Mouse (Mus musculus) limb, embryonic 12.5 days (tissue): ENCODE measurements around the gene Icmt. TPM values are rescaled to one million over a fixed set of nuclear protein-coding genes. Genes with fewer than 3 reads are reported as not detected.

Experiments
- ATAC-seq: fragments of 200-750 bp; cut with Nextera tagmentation; 2 replicates; pipeline ENCODE4 v1.8.0; 2017; ENCODE audit warnings: low read depth, moderate TSS enrichment; ENCODE audit not compliant: insufficient number of reproducible peaks, insufficient read depth, low FRiP score, low TSS enrichment
- H3K27ac ChIP-seq: fragments of 300-500 bp; sonication (generic); 2 replicates; pipeline ENCODE4 v1.5.1; 2016; ENCODE audit warnings: mild to moderate bottlenecking, moderate library complexity
- H3K27me3 ChIP-seq: fragments of 300-500 bp; sonication (generic); 2 replicates; pipeline ENCODE4 v1.6.1; 2016; ENCODE audit warnings: mild to moderate bottlenecking, moderate library complexity
- H3K36me3 ChIP-seq: fragments of 300-500 bp; sonication (generic); 2 replicates; pipeline ENCODE4 v1.6.1; 2016; ENCODE audit warnings: mild to moderate bottlenecking, moderate library complexity
- H3K4me1 ChIP-seq: fragments of 300-500 bp; sonication (generic); replicated peaks from 2 replicates; pipeline ENCODE4 v1.6.1; 2016
- H3K4me2 ChIP-seq: fragments of 300-500 bp; sonication (generic); 2 replicates; pipeline ENCODE4 v1.6.1; 2016; ENCODE audit warnings: mild to moderate bottlenecking, moderate library complexity
- H3K4me3 ChIP-seq: fragments of 300-500 bp; sonication (generic); replicated peaks from 2 replicates; pipeline ENCODE4 v1.5.1; 2016; ENCODE audit warnings: mild to moderate bottlenecking
- H3K9ac ChIP-seq: fragments of 300-500 bp; sonication (generic); replicated peaks from 2 replicates; pipeline ENCODE4 v1.6.1; 2016; ENCODE audit warnings: mild to moderate bottlenecking, moderate library complexity
- H3K9me3 ChIP-seq: fragments of 300-500 bp; sonication (generic); 2 replicates; pipeline ENCODE4 v1.6.1; 2016; ENCODE audit warnings: mild to moderate bottlenecking, moderate library complexity
- WGBS: fragments of 180-500 bp; shearing (Covaris S2); methylation state at CpG from one replicate; pipeline ENCODE4 v1.1.7; 2016; 5-methylcytosine and 5-hydroxymethylcytosine counted together
- polyA plus RNA-seq: library from polyadenylated mRNA; unstranded; fragments of >200 nt; fragmentation: Nextera tagmentation; extraction: Ambion mirVana; gene quantifications from 2 replicates; pipeline ENCODE4 v1.2.1, GENCODE M21; 2016

Gene Icmt
- polyA plus RNA-seq, 1 experiment from 2014 or later: 29.3 TPM

DNA sequence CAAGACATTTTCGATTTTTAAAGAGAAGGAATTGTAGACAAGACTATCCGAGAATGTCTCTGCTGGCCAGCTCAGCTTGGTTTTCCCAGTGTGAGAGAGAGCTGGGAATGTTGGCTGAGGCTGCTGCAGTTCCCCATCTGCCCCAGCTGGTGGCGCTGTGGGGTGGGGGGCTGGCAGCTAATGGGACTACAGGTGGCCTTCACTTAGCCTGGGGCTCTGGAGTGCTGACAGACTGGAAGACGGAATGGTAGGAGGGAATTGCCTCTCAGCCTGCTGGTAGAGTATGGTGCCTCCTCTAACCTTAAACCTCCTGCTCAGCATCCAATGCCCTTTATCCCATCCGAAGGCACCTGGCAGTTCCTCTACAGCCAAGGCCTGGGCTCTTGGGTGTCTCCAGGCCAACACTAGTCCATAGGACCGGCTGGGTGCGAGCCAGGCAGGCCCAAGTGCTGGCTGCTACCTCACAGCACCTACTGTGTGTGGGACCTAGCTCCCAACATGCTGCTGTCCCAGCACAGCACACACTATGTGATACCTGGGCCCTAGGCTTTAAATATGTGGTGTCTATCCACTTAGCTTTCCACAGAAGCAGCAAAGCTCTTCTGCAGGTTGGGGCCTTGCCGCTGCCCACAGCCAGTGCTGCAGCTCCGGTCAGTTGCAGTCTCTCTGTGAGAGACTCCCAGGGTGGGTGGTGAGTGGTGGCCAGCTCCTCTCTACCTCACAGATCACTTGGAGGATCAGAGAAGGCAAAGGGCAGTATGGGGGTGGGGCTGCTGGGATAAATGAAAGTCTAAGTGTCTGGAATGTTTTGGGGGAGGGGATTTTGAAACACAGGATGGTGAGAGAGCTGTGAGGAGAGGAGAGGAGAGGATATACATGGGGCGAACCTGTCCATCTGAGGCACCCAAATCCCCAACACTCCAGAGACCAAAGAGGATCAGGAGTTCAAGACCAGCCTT is 20.4 kb upstream of the Icmt start:
- H3K27me3 ChIP-seq: peaks cover 60% of the 10 kb centered on the region
- H3K4me3 ChIP-seq: no peak overlapping the region
- H3K27ac ChIP-seq: no peak overlapping the region
- no peaks in the 10 kb centered on the region for H3K9me3 ChIP-seq
- peaks cover 35% of the 10 kb centered on the region for H3K4me1 ChIP-seq
- no peak overlapping the region for H3K9ac ChIP-seq
- ATAC-seq: no peak
- H3K4me2 ChIP-seq: no peak overlapping the region
- H3K36me3 ChIP-seq: peaks cover 5% of the 10 kb centered on the region; the same call in 1 of the 2 replicates
- WGBS: 48% methylated on average over 10 of the region's 10 CpGs

DNA sequence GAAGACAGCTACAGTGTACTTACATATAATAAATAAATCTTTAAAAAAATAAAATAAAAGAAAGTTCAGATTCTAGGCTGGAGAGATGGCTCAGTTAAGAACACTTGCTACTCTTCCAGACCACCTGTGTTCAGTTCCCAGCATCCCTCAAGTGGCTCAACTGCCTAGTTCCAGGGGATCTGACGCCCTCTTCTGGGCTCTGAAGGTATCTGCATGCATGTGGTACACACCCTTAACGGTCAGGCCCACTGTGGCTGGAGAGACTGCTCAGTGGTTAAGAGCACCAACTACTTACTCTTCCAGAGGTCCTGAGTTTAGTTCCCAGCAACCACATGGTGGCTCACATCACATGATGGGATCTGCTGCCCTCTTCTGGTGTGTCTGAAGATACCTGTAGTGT is 19.1 kb upstream of the Icmt start:
- peaks cover 68% of the 10 kb centered on the region for H3K27me3 ChIP-seq
- H3K36me3 ChIP-seq: peaks cover 5% of the 10 kb centered on the region; the same call in 1 of the 2 replicates
- H3K9me3 ChIP-seq: no peaks in the 10 kb centered on the region
- WGBS: 64% methylated on average over 2 of the region's 2 CpGs
- H3K4me2 ChIP-seq: no peak overlapping the region
- H3K4me1 ChIP-seq: peaks cover 26% of the 10 kb centered on the region
- no peak for ATAC-seq
- no peak overlapping the region for H3K4me3 ChIP-seq
- no peak overlapping the region for H3K9ac ChIP-seq
- no peak overlapping the region for H3K27ac ChIP-seq

DNA sequence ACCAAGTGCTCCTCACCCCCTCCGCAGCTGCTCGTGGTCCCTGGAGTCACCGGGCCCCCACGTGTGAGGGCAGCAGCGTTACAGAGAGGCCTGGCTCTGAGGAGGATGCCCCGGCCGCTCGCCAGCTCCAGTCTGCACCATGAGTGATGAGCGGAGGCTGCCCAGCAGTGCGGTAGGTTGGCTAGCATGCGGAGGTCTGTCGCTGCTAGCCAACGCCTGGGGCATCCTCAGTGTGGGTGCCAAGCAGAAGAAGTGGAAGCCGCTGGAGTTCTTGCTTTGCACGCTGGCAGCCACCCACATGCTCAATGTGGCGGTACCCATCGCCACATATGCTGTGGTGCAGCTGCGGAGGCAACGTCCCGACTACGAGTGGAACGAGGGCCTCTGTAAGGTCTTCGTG is 18.0 kb upstream of the Icmt start:
- WGBS: 92% methylated on average over 23 of the region's 23 CpGs
- no peak for ATAC-seq
- H3K36me3 ChIP-seq: peaks cover 5% of the 10 kb centered on the region; the same call in 1 of the 2 replicates

DNA sequence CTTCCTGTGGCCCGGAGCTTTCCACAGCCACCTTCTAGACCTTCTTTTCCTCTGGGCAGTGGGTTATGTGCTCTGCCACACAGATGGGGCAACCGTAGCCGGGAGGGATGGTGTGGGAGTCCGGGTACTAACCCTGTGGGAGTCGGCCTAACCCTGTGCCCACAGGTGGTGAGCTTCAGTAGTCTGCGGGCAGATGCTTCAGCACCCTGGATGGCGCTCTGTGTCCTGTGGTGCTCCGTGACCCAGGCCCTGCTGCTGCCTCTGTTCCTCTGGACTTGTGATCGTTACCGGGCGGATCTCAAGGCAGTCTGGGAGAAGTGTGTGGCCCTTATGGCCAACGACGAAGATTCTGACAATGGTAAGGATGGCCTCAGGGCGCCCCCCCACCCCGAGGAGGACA is 15.4 kb upstream of the Icmt start:
- peaks cover 5% of the 10 kb centered on the region; the same call in 1 of the 2 replicates for H3K36me3 ChIP-seq
- WGBS: 46% methylated on average over 15 of the region's 15 CpGs
- ATAC-seq: no peak
- no peaks in the 10 kb centered on the region for H3K9me3 ChIP-seq
- H3K27me3 ChIP-seq: peaks cover 80% of the 10 kb centered on the region
- H3K4me3 ChIP-seq: no peak overlapping the region
- no peak overlapping the region for H3K9ac ChIP-seq
- H3K27ac ChIP-seq: no peak overlapping the region
- H3K4me1 ChIP-seq: peaks cover 18% of the 10 kb centered on the region
- no peak overlapping the region for H3K4me2 ChIP-seq

More for the DNA sequence above, 18.0 kb upstream of the Icmt start:
- Histone ChIP-seq H3K4me3 (no peak overlapping the region), H3K9ac (no peak overlapping the region), H3K27me3 (peaks cover 76% of the 10 kb centered on the region), H3K27ac (no peak overlapping the region), H3K4me2 (no peak overlapping the region), H3K9me3 (no peaks in the 10 kb centered on the region), H3K4me1 (peaks cover 23% of the 10 kb centered on the region)

DNA sequence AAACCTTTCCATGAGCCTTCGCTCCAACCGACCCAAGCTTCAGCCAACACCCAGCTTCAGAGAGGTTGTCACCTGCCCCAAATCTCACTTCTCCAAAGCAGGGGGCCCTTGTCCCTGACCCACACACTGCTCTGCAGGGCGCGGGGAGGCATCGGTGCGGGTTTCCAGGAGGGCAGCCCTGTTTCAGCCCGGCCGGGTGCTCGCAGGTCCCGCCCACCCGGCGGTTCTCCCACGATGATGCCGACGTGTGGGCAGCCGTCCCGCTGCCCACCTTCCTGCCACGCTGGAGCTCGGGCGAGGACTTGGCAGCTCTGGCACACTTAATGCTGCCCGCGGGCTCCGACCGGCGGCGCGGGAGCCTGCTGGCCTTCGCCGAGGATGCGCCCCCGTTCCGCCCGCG is 14.3 kb upstream of the Icmt start:
- peaks cover 22% of the 10 kb centered on the region for H3K4me1 ChIP-seq
- no peak overlapping the region for H3K9ac ChIP-seq
- peaks cover 90% of the 10 kb centered on the region for H3K27me3 ChIP-seq
- 17% methylated on average over 34 of the region's 34 CpGs for WGBS
- ATAC-seq: no peak
- H3K4me2 ChIP-seq: peak overlapping the region; percentile 62
- no peaks in the 10 kb centered on the region for H3K9me3 ChIP-seq
- peaks cover 5% of the 10 kb centered on the region; the same call in 1 of the 2 replicates for H3K36me3 ChIP-seq
- no peak overlapping the region for H3K27ac ChIP-seq
- H3K4me3 ChIP-seq: peak overlapping the region; percentile 39

DNA sequence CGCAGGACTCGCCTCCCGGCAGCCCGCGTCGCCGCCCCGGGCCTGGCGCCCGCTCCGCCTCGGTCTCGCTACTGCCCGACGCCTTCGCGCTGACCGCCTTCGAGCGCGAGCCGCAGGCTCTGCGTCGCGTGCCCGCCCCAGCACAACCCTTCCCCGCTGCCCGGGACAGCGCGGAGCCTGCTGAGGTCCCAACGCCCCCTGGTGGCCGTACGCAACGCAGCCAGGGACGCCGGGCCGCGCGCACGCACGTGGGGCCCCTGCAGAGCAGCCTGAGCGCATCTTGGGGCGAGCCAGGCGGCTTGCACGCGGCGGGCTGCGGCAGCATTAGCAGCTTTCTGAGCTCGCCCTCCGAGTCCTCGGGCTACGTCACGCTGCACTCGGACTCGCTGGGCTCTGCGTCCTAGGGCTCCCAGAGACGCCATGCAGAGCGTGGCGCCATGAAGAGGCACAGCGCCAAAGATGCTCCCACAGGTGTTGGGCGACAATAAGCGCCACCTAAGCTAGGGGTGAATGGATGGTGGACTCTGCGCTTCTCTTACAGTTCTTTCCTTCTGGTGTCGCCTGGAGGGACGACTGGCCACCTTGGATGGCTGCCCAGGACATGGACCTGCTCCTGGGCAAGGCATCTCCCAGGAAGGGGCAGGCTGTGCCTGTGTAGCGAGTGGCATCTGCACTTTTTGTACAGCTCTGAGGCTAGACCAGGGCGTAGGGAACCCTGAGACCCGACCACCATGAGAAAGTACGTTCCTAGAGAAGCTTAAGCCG is 13.7 kb upstream of the Icmt start:
- WGBS: 5% methylated on average over 59 of the region's 70 CpGs
- peaks cover 97% of the 10 kb centered on the region for H3K27me3 ChIP-seq
- peak overlapping the region; percentile 39 for H3K4me3 ChIP-seq
- H3K9me3 ChIP-seq: no peaks in the 10 kb centered on the region
- H3K9ac ChIP-seq: no peak overlapping the region
- H3K27ac ChIP-seq: no peak overlapping the region
- H3K36me3 ChIP-seq: peaks cover 5% of the 10 kb centered on the region; the same call in 1 of the 2 replicates
- peaks cover 22% of the 10 kb centered on the region for H3K4me1 ChIP-seq
- peak overlapping the region; percentile 62 for H3K4me2 ChIP-seq
- peak; percentile 79 for ATAC-seq

DNA sequence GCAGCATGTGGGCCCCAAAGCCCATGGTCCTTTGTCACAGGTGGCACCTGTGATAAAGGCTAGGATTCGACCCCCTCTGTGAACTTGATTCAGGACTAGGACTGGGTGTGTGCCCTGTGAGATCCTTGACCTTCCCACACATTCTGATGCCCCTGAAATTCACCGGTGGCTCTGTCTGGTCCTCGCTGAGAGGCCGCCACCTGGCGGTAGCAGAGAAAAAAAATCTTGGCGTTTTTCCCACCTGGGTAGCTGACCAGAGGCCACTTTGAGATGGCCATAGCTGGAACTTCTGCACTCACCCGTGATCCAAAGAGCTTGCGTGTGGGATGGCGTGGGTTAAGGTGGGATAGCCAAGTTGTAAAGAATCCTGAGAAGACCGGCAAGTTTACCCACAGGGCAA is 11.5 kb upstream of the Icmt start:
- Histone ChIP-seq H3K27ac (no peak overlapping the region), H3K4me2 (no peak overlapping the region), H3K36me3 (no peaks in the 10 kb centered on the region), H3K4me1 (peaks cover 28% of the 10 kb centered on the region), H3K9ac (no peak overlapping the region), H3K4me3 (no peak overlapping the region), H3K9me3 (peaks cover 2% of the 10 kb centered on the region; the same call in 1 of the 2 replicates), H3K27me3 (peaks cover 97% of the 10 kb centered on the region)
- WGBS: 3% methylated on average over 10 of the region's 10 CpGs
- ATAC-seq: no peak

DNA sequence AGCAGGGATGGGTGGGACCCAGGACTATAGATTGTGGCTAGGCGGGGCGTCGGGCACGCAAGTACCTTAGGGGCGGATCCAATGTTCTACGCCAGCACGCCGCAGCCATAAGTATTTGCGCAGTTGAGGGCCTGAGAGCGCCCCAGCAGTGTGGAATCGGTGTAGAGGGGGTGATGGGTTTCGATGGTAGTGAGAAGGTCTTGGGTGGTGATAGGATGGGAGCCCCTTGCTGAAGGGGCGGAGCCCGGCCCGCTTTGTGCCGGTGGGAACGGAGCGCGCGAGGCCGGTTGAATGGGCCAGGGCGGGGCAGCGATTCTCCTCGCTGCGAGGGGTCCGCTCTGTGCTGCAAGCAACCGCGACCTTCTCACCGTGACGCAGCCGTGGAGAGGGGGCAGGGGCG is 10.8 kb upstream of the Icmt start:
- Histone ChIP-seq H3K4me2 (peak overlapping the region; percentile 31), H3K36me3 (no peaks in the 10 kb centered on the region), H3K27me3 (peaks cover 97% of the 10 kb centered on the region), H3K4me1 (peaks cover 32% of the 10 kb centered on the region), H3K9me3 (peaks cover 2% of the 10 kb centered on the region; the same call in 1 of the 2 replicates), H3K27ac (no peak overlapping the region), H3K4me3 (peak overlapping the region; percentile 13; the same call in 1 of the 2 replicates), H3K9ac (no peak overlapping the region)
- ATAC-seq: no peak
- WGBS: 4% methylated on average over 32 of the region's 32 CpGs

DNA sequence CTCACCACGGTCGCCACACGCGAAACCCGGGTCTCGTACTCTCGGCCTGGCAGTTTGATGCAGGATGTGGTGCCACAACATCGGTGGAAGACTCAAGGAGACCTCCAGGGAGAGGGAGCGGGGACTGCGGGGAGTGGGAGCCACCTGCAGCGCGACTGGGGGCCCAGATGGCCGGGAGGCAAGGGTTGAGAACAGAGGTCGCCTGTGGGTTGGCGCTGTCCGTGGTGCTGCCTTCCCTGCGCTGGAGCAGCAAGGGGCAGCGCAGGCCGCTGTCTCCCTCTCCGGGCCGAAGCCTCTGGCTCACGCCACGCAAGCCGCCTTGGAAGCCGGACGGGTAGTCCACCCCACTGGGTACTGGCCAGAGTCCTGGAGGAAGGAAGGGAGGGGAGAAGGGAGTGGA is 10.1 kb upstream of the Icmt start:
- ATAC-seq: no peak
- peaks cover 97% of the 10 kb centered on the region for H3K27me3 ChIP-seq
- H3K9ac ChIP-seq: no peak overlapping the region
- 3% methylated on average over 26 of the region's 26 CpGs for whole genome bisulfite sequencing
- peaks cover 2% of the 10 kb centered on the region; the same call in 1 of the 2 replicates for H3K9me3 ChIP-seq
- peak overlapping the region; percentile 31; the same call in 1 of the 2 replicates for H3K4me2 ChIP-seq
- 0 out of 2 replicates have a peak overlapping the region, but pooled peaks have one; percentile 13 for H3K4me3 ChIP-seq
- no peak overlapping the region for H3K27ac ChIP-seq
- no peaks in the 10 kb centered on the region for H3K36me3 ChIP-seq
- peaks cover 32% of the 10 kb centered on the region for H3K4me1 ChIP-seq

DNA sequence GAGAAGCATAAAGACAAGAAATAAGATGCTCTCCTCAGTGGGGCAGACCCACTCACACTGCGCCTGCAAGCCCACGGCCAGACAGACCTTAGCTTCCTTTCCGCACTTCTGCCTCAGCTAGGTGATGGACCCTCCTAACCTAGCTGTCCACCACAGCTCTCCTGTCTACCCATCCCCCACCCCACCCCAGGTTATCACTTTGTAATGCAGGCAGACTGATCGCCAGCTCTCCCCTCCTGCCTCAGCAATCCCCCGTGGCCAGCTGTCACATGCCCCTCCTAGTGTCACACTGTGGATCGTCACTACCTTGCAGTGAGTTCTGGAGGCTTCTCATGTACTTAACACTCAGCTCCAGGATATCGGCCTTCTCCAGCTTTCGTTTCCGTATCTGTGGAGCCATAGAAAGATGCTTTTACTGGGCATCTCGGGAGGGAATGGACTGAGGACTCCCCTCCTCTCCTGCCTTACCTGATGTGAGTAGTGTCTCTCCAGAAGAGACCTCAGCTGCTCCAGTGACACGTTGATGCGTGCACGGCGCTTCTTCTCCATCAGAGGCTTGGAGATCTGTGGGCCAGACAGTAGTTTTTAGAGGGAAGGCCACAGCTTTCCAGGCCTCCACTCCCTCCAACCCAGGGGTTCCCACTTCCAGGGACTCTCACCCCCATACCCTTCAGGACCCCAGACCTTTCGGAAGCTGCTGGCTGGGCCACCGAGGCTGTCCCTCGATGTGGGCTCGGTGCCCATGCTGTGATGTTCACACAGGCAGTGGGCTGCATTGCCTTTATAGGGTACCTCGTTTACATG is 9.5 kb upstream of the Icmt start:
- no peak overlapping the region for H3K4me2 ChIP-seq

More for the DNA sequence above, 9.5 kb upstream of the Icmt start:
- H3K9me3 ChIP-seq: peaks cover 2% of the 10 kb centered on the region; the same call in 1 of the 2 replicates
- peaks cover 97% of the 10 kb centered on the region for H3K27me3 ChIP-seq
- H3K4me1 ChIP-seq: peaks cover 32% of the 10 kb centered on the region
- no peaks in the 10 kb centered on the region for H3K36me3 ChIP-seq
- WGBS: 18% methylated on average over 19 of the region's 19 CpGs
- no peak for ATAC-seq
- no peak overlapping the region for H3K9ac ChIP-seq
- H3K27ac ChIP-seq: no peak overlapping the region
- H3K4me3 ChIP-seq: no peak overlapping the region
